Mouse (Mus musculus) adrenal gland, adult 18-20 months (tissue): Measurements from ENCODE around the gene Gm49337. TPM values are rescaled to one million over a fixed set of nuclear protein-coding genes. Genes with fewer than 3 reads are reported as not detected.

Experiments
- DNase-seq, 2 experiments: peaks; one replicate each; pipeline ENCODE4 v3.0.0; 2021 to 2022; ENCODE audit warnings: low spot score in 2 of 2
- long read RNA-seq, 2 experiments: library from polyadenylated mRNA; stranded (forward); transcript quantifications; one replicate each; pipeline ENCODE4 v2.0.0; 2021
- total RNA-seq, 2 experiments: library from RNA; stranded (reverse); gene quantifications; 1 replicate in 1 of 2; 2 replicates in 1 of 2; pipeline ENCODE4 v1.2.3; 2021

The Gm49337 gene
- total RNA-seq, result not detected
- long read RNA-seq, experiment 1, result 0 reads
- long read RNA-seq, experiment 2, result 0 reads

GRCm38 (mm10) chr4:116173072-116173471 is at the start of gene Gm49337, which contains the start of gene 1700042G07Rik:
TSS of gene Gm49337 (plus strand) at chr4:116173384.
TSS of gene 1700042G07Rik (plus strand) at chr4:116173372.
- DNase-seq, result no peak

GRCm38 (mm10) chr4:116123602-116124519 is 49.3 kb upstream of the Gm49337 start, which contains the start of the genes Rad54l and Pomgnt1:
TSS of gene Rad54l (minus strand) at chr4:116123690.
TSS of gene Pomgnt1 (plus strand) at chr4:116123840.
- DNase-seq, result peak; percentile 65 to 66

- no peak for DNase-seq
These were observed 47.3 kb upstream of the Gm49337 start for GRCm38 (mm10) chr4:116125803-116126386.

GRCm38 (mm10) chr4:116127956-116128355 is 45.2 kb upstream of the Gm49337 start:
- DNase-seq, result no peak

- DNase-seq, result no peak
These were observed 40.1 kb upstream of the Gm49337 start for GRCm38 (mm10) chr4:116133126-116133525.

GRCm38 (mm10) chr4:116134990-116135389 is 38.2 kb upstream of the Gm49337 start:
- no peak for DNase-seq

- no peak for DNase-seq
These were observed 35.7 kb upstream of the Gm49337 start for GRCm38 (mm10) chr4:116137421-116137996.

GRCm38 (mm10) chr4:116140801-116141574 is 32.2 kb upstream of the Gm49337 start:
- no peak for DNase-seq

- no peak for DNase-seq
These were observed 31.4 kb upstream of the Gm49337 start for GRCm38 (mm10) chr4:116141736-116142135.

- no peak for DNase-seq
These were observed 30.9 kb upstream of the Gm49337 start for GRCm38 (mm10) chr4:116142269-116142668.

GRCm38 (mm10) chr4:116143317-116143811 is 29.8 kb upstream of the Gm49337 start:
- no peak for DNase-seq

GRCm38 (mm10) chr4:116143891-116144717 is 29.1 kb upstream of the Gm49337 start:
- peak; percentile 72 to 75 for DNase-seq

- DNase-seq, result no peak
These were observed 23.4 kb upstream of the Gm49337 start for GRCm38 (mm10) chr4:116149812-116150155.

- DNase-seq, result peak; percentile 77 to 80
These were observed 22.9 kb upstream of the Gm49337 start for GRCm38 (mm10) chr4:116150156-116150861.

GRCm38 (mm10) chr4:116150862-116151221 is 22.3 kb upstream of the Gm49337 start:
- DNase-seq, result no peak

- DNase-seq, result no peak
These were observed 21.9 kb upstream of the Gm49337 start, which contains the start of gene Lurap1 for GRCm38 (mm10) chr4:116151238-116151637. TSS of gene Lurap1 (minus strand) at chr4:116151338.

GRCm38 (mm10) chr4:116152702-116153101 is 20.5 kb upstream of the Gm49337 start:
- DNase-seq, result no peak

GRCm38 (mm10) chr4:116157882-116158281 is 15.3 kb upstream of the Gm49337 start:
- no peak for DNase-seq

GRCm38 (mm10) chr4:116159912-116160311 is 13.3 kb upstream of the Gm49337 start:
- DNase-seq, result no peak
